Mouse (Mus musculus) G1E (cell line): ENCODE data around the gene Syp.

ENCODE experiments used
- CTCF ChIP-seq: IDR thresholded peaks from 2 replicates; pipeline ENCODE4 v1.5.1; 2012; ENCODE audit warnings: low read depth, low read length, inconsistent platforms, mixed read lengths
- GATA1 ChIP-seq: IDR thresholded peaks from 2 replicates; pipeline ENCODE4 v1.6.1; 2012; ENCODE audit warnings: borderline replicate concordance, low read length, inconsistent platforms, mixed read lengths
- TAL1 ChIP-seq: conservative IDR thresholded peaks from 2 replicates; pipeline ENCODE4 v1.6.1; 2012; ENCODE audit warnings: low read depth, low read length, inconsistent platforms, mixed read lengths

DNA sequence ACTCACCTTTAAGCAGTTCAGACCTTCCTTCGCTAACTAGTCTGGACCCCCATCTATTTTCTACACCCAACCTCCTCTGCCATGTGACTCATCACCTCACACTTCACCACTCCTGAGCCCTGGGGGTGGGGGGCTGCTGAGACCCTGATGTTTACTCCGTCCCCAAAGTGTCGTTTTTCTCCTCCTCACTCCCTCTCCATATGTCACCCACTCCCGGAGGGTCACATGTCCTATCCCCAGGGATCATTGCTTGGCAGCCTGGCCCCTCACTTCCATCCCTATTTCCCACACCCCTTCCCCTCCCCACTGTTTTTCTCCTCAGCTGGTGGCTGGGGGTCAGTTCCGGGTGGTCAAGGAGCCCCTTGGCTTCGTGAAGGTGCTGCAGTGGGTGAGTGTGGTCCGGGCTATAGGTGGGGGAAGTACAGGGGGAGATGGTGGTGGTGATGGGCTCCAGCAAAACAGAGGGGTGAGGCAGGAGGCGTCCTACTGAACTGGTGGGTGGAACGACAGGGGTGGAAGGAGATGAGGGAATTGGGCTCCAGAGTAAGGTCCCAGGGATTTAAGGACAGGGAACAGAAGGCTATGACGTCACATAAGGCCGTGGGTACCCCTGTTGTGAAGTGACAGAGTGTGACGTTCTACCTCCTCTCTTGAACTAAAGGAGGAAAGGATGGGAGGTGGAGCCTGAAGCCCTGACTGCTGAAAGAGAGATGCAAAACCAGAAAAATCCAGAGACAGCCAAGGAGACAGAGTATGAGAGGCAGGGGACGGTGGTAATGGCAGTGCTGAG is 1.5 kb downstream of the Syp start:
- no peak for TF ChIP-seq CTCF
- TF ChIP-seq TAL1, result no peak
- TF ChIP-seq GATA1, result no peak
